Mouse (Mus musculus): ENCODE results near the gene Slfn3. TPM values are rescaled to one million over a fixed set of nuclear protein-coding genes. Genes with fewer than 3 reads are reported as not detected.
A peak's percentile ranks its signal among the peaks of the same experiment; 100 is the strongest.

Gene Slfn3
- polyA plus RNA-seq, 1 experiment, result 2.7 TPM

DNA sequence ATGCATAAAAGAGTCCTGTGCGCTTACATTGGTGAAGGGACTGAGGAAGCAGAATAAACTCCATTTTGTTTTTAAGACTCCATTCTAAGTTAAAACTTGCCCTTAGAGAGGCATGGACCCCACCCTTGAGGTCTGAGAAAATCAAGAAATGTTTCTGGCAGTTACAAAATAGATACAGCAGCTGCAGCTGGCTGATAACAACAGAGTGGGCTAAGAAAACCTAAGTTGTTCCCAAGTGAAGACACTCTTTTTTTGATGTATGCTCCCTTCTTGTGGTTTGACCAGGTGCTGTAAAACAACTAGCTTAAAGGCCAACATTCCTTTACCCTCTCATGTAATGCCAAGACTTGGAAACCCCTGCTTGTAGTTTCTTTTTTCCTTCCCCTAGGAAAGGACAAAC, 71.5 kb downstream of the Slfn3 start:
- peak overlapping the region; percentile 78 for H3K27ac ChIP-seq (ENCODE audit: control insufficient read depth, insufficient read depth, low read length)

DNA sequence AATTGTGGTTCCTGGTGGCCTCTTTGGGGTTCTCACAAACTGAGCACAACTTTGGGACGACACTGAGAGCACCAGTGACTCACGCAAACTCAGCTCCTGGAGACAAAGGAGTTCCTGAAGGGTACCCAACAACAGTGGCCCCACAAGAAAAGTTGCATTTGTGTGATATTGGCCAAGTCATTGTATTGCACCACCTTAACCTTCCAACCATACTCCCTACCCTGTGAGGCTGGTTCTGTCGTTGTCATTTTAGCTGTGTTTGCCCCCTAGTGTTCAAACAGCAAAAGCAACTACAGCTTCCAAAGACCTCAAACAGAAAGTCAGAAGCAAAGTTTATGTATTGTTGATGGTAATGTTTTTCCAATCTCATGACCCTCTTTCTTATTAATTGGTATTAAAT, 72.0 kb downstream of the Slfn3 start:
- DNase-seq, result no peak
- Histone ChIP-seq H3K4me1 (replicated peaks; ENCODE audit: control insufficient read depth, insufficient read depth, low read length) (peaks cover 8% of the 10 kb centered on the region), H3K4me3 (ENCODE audit: control insufficient read depth, insufficient read depth, low read length) (no peak overlapping the region), H3K27me3 (ENCODE audit: control insufficient read depth, insufficient read depth, low read length) (no peaks in the 10 kb centered on the region), H3K36me3 (ENCODE audit: control insufficient read depth, insufficient read depth, low read length) (peaks cover 4% of the 10 kb centered on the region; the same call in 1 of the 2 replicates), H3K27ac (ENCODE audit: control insufficient read depth, insufficient read depth, low read length) (peak overlapping the region; percentile 65)
- TF ChIP-seq CTCF (IDR thresholded peaks at IDR 0.05; ENCODE audit: borderline replicate concordance, control insufficient read depth, extremely low read depth, insufficient read depth, low read length, poor library complexity), result no peak
- no peak for TF ChIP-seq POLR2A (IDR thresholded peaks at IDR 0.05; ENCODE audit: control insufficient read depth, extremely low read depth, insufficient read depth, low read length, poor library complexity)
- WGBS, result 27% methylated on average over 3 of the region's 3 CpGs

More for the DNA sequence above, 71.5 kb downstream of the Slfn3 start:
- TF ChIP-seq CTCF (IDR thresholded peaks at IDR 0.05; ENCODE audit: borderline replicate concordance, control insufficient read depth, extremely low read depth, insufficient read depth, low read length, poor library complexity) (no peak), POLR2A (IDR thresholded peaks at IDR 0.05; ENCODE audit: control insufficient read depth, extremely low read depth, insufficient read depth, low read length, poor library complexity) (no peak)
- H3K27me3 ChIP-seq (ENCODE audit: control insufficient read depth, insufficient read depth, low read length), result no peaks in the 10 kb centered on the region
- peak; percentile 35 for DNase-seq
- H3K4me1 ChIP-seq (replicated peaks; ENCODE audit: control insufficient read depth, insufficient read depth, low read length), result peaks cover 8% of the 10 kb centered on the region
- WGBS, result 75% methylated on average over 1 of the region's 1 CpGs
- peaks cover 4% of the 10 kb centered on the region; the same call in 1 of the 2 replicates for H3K36me3 ChIP-seq (ENCODE audit: control insufficient read depth, insufficient read depth, low read length)
- no peak overlapping the region for H3K4me3 ChIP-seq (ENCODE audit: control insufficient read depth, insufficient read depth, low read length)

Other genes starting within 250 kb of the Slfn3 start
- gene Slfn5, start 240.0 kb upstream of the Slfn3 start, polyA plus RNA-seq (2012; rRNA removed), result 7.0 and 8.4 TPM in 2 replicates
- 3.3 and 4.1 TPM in 2 replicates for gene Slfn9, start 199.5 kb upstream of the Slfn3 start, polyA plus RNA-seq (2012; rRNA removed)
- gene Slfn8, start 170.5 kb upstream of the Slfn3 start, polyA plus RNA-seq (2012; rRNA removed), result 4.0 and 4.2 TPM in 2 replicates
- gene Slfn2, start 126.2 kb upstream of the Slfn3 start, polyA plus RNA-seq (2012; rRNA removed), result 40.6 and 44.7 TPM in 2 replicates
- gene Slfn1, start 74.5 kb upstream of the Slfn3 start, polyA plus RNA-seq (2012; rRNA removed), result 16.3 and 24.3 TPM in 2 replicates
- gene Slfn4, start 16.1 kb upstream of the Slfn3 start, polyA plus RNA-seq (2012; rRNA removed), result 1.6 and 1.8 TPM in 2 replicates
- gene Slfn14, start 95.4 kb downstream of the Slfn3 start, polyA plus RNA-seq (2012; rRNA removed), result not detected in 2 replicates
- gene Ap2b1, start 107.7 kb downstream of the Slfn3 start, polyA plus RNA-seq (2012; rRNA removed), result 41.4 and 51.0 TPM in 2 replicates
- gene Pex12, start 111.3 kb downstream of the Slfn3 start, polyA plus RNA-seq (2012; rRNA removed), result 8.5 and 9.2 TPM in 2 replicates
- 1.2 and 5.3 TPM in 2 replicates for gene Rasl10b, start 217.8 kb downstream of the Slfn3 start, polyA plus RNA-seq (2012; rRNA removed)
- 0.10 and 0.12 TPM in 2 replicates for gene Gas2l2, start 238.1 kb downstream of the Slfn3 start, polyA plus RNA-seq (2012; rRNA removed)
- gene 1700020L24Rik, start 246.3 kb downstream of the Slfn3 start, polyA plus RNA-seq (2012; rRNA removed), result 1.9 and 2.0 TPM in 2 replicates

Data from thymus, adult 2 months (tissue).